Mouse (Mus musculus): ENCODE results near the gene Abcc10. TPM values are rescaled to one million over a fixed set of nuclear protein-coding genes. Genes with fewer than 3 reads are reported as not detected.

Gene Abcc10
- polyA plus RNA-seq, 2 experiments, result 0.94 to 1.7 TPM

- Histone ChIP-seq H3K9ac (replicated peaks) (no peak overlapping the region), H3K4me2 (ENCODE audit: low read depth) (no peak overlapping the region), H3K9me3 (ENCODE audit: control insufficient read depth, low read length) (no peaks in the 10 kb centered on the region), H3K4me3 (ENCODE audit: insufficient read depth in 1 of 2, low read depth in 2 of 2, low read length in 2 of 2) (no peak overlapping the region), H3K4me1 (replicated peaks; ENCODE audit: control insufficient read depth in 2 of 2, insufficient read depth in 2 of 2, low read length in 1 of 2) (no peaks in the 10 kb centered on the region), H3K27ac (no peak overlapping the region), H3K27me3 (ENCODE audit: control insufficient read depth, insufficient read depth, low read length) (no peaks in the 10 kb centered on the region), H3K36me3 (replicated peaks; ENCODE audit: control insufficient read depth, insufficient read depth, low read depth) (peaks cover 3% of the 10 kb centered on the region; the same call in 1 of the 2 replicates)
- TF ChIP-seq CTCF (IDR thresholded peaks at IDR 0.05; ENCODE audit: low read depth) (no peak), EP300 (IDR thresholded peaks at IDR 0.05; ENCODE audit: low read depth) (no peak)
- ATAC-seq (ENCODE audit: insufficient read depth), result no peak
- DNase-seq (ENCODE audit: low read depth in 3 of 3, low spot score in 3 of 3), result no peak
- WGBS (ENCODE audit: insufficient replicate concordance), result 75% methylated on average over 6 of the region's 6 CpGs
Observed at GRCm38 (mm10) chr17:46274465-46274864, 53.7 kb downstream of the Abcc10 start.

- 63% methylated on average over 1 of the region's 1 CpGs for WGBS (ENCODE audit: insufficient replicate concordance)
- no peak for DNase-seq (ENCODE audit: low read depth in 3 of 3, low spot score in 3 of 3)
- H3K36me3 ChIP-seq (replicated peaks; ENCODE audit: control insufficient read depth, insufficient read depth, low read depth), result peaks cover 3% of the 10 kb centered on the region; the same call in 1 of the 2 replicates
- no peaks in the 10 kb centered on the region for H3K4me1 ChIP-seq (replicated peaks; ENCODE audit: control insufficient read depth in 2 of 2, insufficient read depth in 2 of 2, low read length in 1 of 2)
- no peak overlapping the region for H3K4me3 ChIP-seq (ENCODE audit: insufficient read depth in 1 of 2, low read depth in 2 of 2, low read length in 2 of 2)
- TF ChIP-seq EP300 (IDR thresholded peaks at IDR 0.05; ENCODE audit: low read depth) (no peak), CTCF (IDR thresholded peaks at IDR 0.05; ENCODE audit: low read depth) (no peak)
- no peak for ATAC-seq (ENCODE audit: insufficient read depth)
- H3K9ac ChIP-seq (replicated peaks), result no peak overlapping the region
- H3K9me3 ChIP-seq (ENCODE audit: control insufficient read depth, low read length), result no peaks in the 10 kb centered on the region
- H3K4me2 ChIP-seq (ENCODE audit: low read depth), result no peak overlapping the region
- H3K27me3 ChIP-seq (ENCODE audit: control insufficient read depth, insufficient read depth, low read length), result no peaks in the 10 kb centered on the region
- no peak overlapping the region for H3K27ac ChIP-seq
Observed at GRCm38 (mm10) chr17:46273803-46274236, 54.3 kb downstream of the Abcc10 start.

- Histone ChIP-seq H3K27ac (no peak overlapping the region), H3K9me3 (ENCODE audit: control insufficient read depth, low read length) (no peaks in the 10 kb centered on the region), H3K4me1 (replicated peaks; ENCODE audit: control insufficient read depth in 2 of 2, insufficient read depth in 2 of 2, low read length in 1 of 2) (no peaks in the 10 kb centered on the region), H3K27me3 (ENCODE audit: control insufficient read depth, insufficient read depth, low read length) (no peaks in the 10 kb centered on the region), H3K9ac (replicated peaks) (no peak overlapping the region), H3K4me3 (ENCODE audit: insufficient read depth in 1 of 2, low read depth in 2 of 2, low read length in 2 of 2) (no peak overlapping the region), H3K36me3 (replicated peaks; ENCODE audit: control insufficient read depth, insufficient read depth, low read depth) (no peaks in the 10 kb centered on the region; the same call in 1 of the 2 replicates), H3K4me2 (ENCODE audit: low read depth) (no peak overlapping the region)
- no peak for TF ChIP-seq CTCF (IDR thresholded peaks at IDR 0.05; ENCODE audit: low read depth)
- TF ChIP-seq EP300 (IDR thresholded peaks at IDR 0.05; ENCODE audit: low read depth), result no peak
- ATAC-seq (ENCODE audit: insufficient read depth) (no peak), DNase-seq (ENCODE audit: low read depth in 3 of 3, low spot score in 3 of 3) (no peak)
- 80% methylated on average over 5 of the region's 5 CpGs for WGBS (ENCODE audit: insufficient replicate concordance)
Observed at GRCm38 (mm10) chr17:46272675-46273074, 55.5 kb downstream of the Abcc10 start.

DNA sequence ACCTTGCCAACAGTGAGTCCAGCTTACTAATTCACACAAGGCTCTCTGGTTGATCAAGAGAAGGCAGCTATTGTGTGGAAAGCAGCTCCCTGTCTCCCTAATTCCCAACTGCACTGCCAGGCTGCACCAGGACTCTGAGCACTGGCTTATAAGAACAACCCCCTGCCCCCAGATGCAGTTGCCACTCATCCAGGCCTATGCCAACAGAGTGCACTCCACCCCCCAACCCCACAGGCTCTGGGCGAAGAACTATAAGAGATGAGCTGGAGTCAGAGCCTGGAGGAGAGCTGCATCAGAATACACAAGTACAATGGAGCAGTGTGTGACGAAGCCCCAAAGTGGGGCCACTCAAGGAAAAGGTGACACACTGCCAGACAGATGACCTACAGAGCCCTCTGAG lies 56.1 kb downstream of the Abcc10 start:
- no peaks in the 10 kb centered on the region for H3K9me3 ChIP-seq (ENCODE audit: control insufficient read depth, low read length)
- H3K36me3 ChIP-seq (replicated peaks; ENCODE audit: control insufficient read depth, insufficient read depth, low read depth), result no peaks in the 10 kb centered on the region; the same call in 1 of the 2 replicates
- H3K9ac ChIP-seq (replicated peaks), result no peak overlapping the region
- DNase-seq (ENCODE audit: low read depth in 3 of 3, low spot score in 3 of 3) (no peak), ATAC-seq (ENCODE audit: insufficient read depth) (no peak)
- no peaks in the 10 kb centered on the region for H3K27me3 ChIP-seq (ENCODE audit: control insufficient read depth, insufficient read depth, low read length)
- H3K4me2 ChIP-seq (ENCODE audit: low read depth), result no peak overlapping the region
- no peaks in the 10 kb centered on the region for H3K4me1 ChIP-seq (replicated peaks; ENCODE audit: control insufficient read depth in 2 of 2, insufficient read depth in 2 of 2, low read length in 1 of 2)
- TF ChIP-seq EP300 (IDR thresholded peaks at IDR 0.05; ENCODE audit: low read depth) (no peak), CTCF (IDR thresholded peaks at IDR 0.05; ENCODE audit: low read depth) (no peak)
- H3K4me3 ChIP-seq (ENCODE audit: insufficient read depth in 1 of 2, low read depth in 2 of 2, low read length in 2 of 2), result no peak overlapping the region
- H3K27ac ChIP-seq, result no peak overlapping the region
- WGBS (ENCODE audit: insufficient replicate concordance), result 81% methylated on average over 2 of the region's 2 CpGs

- Histone ChIP-seq H3K4me3 (ENCODE audit: insufficient read depth in 1 of 2, low read depth in 2 of 2, low read length in 2 of 2) (no peak overlapping the region), H3K4me1 (replicated peaks; ENCODE audit: control insufficient read depth in 2 of 2, insufficient read depth in 2 of 2, low read length in 1 of 2) (no peaks in the 10 kb centered on the region), H3K9ac (replicated peaks) (no peak overlapping the region), H3K9me3 (ENCODE audit: control insufficient read depth, low read length) (no peaks in the 10 kb centered on the region), H3K36me3 (replicated peaks; ENCODE audit: control insufficient read depth, insufficient read depth, low read depth) (no peaks in the 10 kb centered on the region; the same call in 1 of the 2 replicates), H3K27ac (no peak overlapping the region), H3K27me3 (ENCODE audit: control insufficient read depth, insufficient read depth, low read length) (no peaks in the 10 kb centered on the region), H3K4me2 (ENCODE audit: low read depth) (no peak overlapping the region)
- DNase-seq (ENCODE audit: low read depth in 3 of 3, low spot score in 3 of 3) (no peak), ATAC-seq (ENCODE audit: insufficient read depth) (no peak)
- WGBS (ENCODE audit: insufficient replicate concordance), result 74% methylated on average over 19 of the region's 19 CpGs
- TF ChIP-seq CTCF (IDR thresholded peaks at IDR 0.05; ENCODE audit: low read depth) (no peak), EP300 (IDR thresholded peaks at IDR 0.05; ENCODE audit: low read depth) (no peak)
Observed at GRCm38 (mm10) chr17:46269771-46270534, 58.2 kb downstream of the Abcc10 start.

All from liver, embryonic 14.5 days (tissue).